Mouse (Mus musculus) heart, adult 18-20 months (tissue): ENCODE measurements at regions not wholly inside any gene's neighbourhood (a gene's known extent, or its start where the extent isn't known, plus 50 kb on each side); places are given as distances from the start of the nearest gene placed in this dataset.

Source experiments
- DNase-seq, 2 experiments: peaks; one replicate each; pipeline ENCODE4 v3.0.0; 2021 to 2022; ENCODE audit warnings: mixed read lengths in 1 of 2

DNA sequence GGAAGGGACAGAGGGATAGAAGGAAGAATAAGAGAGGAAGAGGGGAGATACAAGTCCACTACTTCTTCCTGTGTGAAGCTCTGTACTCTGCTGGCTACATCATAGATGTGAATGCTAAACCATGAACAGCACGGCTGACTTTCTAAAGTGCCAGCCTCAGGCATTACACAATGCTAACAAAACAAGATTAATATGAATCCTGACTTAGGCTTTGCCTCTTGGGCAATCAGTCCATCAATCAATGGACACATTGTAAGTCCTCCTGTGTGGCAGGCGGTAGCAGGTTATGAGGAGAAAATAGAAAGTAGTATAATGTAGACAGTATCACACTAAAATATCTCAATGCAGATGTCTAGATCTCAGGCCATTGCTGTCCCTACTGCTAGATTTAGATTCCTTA, 203.6 kb upstream of the Nrip1 start:
- no peak for DNase-seq

DNA sequence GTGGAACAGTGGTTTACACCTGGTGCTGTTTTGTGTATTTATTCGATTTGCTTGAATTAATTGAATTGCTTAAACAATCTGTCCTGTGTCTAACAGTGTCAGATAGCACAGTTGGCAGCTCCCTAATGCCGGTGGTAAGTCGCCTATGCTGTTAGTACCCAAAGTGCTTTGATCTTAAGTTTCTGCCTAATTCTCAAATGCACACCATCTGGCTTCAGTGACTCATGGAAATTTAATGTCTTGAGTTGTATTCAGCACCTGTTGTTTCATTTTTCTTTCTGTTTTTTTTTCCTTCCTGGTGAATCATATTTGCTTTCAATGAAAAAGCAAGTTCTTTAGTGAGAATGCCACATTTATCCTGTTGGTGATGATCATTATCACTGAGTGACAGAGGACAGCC, 201.7 kb upstream of the Nrip1 start:
- no peak for DNase-seq

DNA sequence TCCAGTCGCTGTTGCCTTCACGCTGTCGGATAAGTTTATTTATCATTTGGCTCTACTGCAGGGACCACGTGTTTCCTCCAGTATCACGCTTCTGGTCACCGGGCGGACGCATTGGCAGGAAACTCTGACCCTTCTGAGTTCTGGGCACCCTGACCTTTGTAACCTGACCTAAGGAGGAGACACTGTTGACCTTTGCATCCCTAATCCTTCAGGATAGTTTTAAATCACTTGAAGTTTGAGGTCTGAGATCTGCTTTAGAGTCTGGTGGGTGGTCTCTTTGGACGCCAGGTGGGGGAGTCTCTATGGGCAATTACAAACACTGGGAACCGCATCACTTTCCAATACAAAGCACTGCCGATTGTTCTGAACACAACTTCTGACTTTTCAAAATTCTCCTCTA, 192.6 kb upstream of the Nrip1 start:
- no peak for DNase-seq

DNA sequence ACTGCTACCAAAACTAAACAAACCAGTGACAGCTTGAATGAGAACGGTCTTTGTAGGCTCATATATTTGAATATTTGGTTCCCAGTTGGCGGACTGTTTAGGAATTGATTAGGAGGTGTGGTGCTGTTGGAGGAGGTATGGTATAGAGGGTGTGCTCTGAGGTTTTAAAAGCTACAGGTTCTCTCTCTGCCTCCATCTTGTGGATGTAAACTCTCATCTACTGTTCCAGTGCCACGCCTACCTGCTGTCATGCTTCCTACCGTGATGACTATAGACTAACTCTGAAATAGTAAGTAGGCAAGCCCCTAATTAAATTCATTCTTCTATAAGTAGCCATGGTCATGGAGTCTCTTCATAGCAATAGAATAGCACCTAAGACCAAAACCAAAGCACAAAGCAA, 181.2 kb upstream of the Nrip1 start:
- DNase-seq, result no peak

DNA sequence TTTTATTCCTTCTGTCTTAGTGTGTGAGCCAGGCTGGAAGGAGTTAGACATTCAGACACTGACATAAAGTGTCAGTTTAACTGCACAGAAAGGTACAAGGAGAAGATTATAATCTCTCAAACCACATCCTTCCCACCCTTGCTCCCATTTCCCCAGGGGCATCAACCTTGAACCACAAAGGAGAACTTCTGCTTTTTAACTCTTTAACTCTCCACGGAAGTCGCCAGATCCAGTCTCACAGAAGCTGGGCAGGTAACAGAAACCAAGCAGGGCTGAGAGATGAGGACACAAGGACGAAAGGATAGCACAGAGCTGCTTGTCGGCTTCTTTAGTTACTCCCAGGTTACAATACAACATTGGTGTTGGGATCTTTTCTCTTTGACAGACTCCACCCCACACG, 176.0 kb upstream of the Nrip1 start:
- DNase-seq, result no peak

DNA sequence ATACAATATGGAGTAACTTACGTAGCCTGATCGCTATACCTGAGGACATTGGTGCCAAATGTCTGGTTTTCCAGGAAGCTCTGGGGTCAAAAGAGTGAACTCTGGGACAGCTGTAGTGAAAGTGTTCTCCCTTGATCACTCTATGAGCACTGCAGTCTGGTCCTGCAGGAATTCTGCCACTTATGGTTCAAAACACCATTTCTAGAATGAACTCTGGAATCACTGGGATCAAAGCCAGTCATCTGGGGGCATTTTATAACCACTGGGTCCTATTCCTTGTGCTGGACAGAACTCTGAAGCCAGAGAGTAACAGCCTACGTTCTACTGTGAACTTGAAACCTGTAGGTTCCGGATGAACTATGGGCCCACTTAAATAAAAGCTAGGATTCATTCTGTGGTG, 173.5 kb upstream of the Nrip1 start:
- no peak for DNase-seq

DNA sequence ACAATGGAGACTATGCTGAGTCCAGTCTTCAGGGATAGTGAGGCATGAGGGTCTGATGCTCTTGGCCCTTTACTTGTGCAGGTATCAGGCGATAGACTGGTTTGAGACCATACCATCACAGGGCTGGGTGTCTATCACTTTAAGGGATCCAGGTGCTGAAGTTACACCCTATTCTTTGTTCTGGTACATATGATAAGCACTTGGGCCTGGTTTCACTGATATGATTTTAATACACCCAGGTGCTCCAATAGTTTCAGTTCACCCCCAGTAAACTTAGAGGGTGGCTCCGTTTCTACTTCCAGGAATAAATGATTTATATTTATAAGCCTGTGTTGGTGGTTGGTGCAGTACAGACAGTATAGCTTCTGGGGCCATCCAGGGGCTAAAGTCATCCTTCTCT, 173.0 kb upstream of the Nrip1 start:
- no peak for DNase-seq

- DNase-seq, result no peak
Observed at GRCm38 (mm10) chr16:76545942-76546341, 172.3 kb upstream of the Nrip1 start.

GRCm38 (mm10) chr16:76544972-76545371, 171.3 kb upstream of the Nrip1 start:
- no peak for DNase-seq

- no peak for DNase-seq
Observed at GRCm38 (mm10) chr16:76540964-76541363, 167.3 kb upstream of the Nrip1 start.

DNA sequence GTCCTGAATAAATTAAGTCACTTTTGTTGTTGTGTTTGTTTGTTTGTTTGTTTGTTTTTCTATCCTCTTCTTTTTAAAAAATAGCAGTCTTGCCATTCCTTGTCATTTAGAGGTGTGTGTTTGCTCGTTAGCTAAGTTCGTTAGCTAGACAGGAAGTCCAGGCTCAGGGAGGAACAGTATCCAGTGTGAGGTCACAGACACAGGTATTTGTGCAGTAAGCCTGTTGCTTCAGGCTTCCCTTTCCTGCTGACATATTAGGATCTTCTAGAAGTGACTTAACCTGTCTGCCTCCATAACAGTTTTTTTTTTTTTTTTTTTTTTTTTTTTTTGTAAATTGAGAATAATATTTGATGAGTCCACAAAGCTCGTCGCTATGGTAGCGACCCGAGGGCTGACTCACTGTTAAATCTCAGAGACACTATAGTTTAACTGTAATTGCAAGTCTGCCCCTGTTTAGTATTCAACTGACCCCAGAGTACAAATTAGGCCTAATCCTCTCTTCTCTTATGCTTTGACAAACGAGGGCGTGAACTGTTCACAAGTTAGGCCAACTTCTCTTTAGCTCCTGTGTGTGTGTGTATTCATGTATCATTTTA, 166.8 kb upstream of the Nrip1 start:
- DNase-seq, result no peak

DNA sequence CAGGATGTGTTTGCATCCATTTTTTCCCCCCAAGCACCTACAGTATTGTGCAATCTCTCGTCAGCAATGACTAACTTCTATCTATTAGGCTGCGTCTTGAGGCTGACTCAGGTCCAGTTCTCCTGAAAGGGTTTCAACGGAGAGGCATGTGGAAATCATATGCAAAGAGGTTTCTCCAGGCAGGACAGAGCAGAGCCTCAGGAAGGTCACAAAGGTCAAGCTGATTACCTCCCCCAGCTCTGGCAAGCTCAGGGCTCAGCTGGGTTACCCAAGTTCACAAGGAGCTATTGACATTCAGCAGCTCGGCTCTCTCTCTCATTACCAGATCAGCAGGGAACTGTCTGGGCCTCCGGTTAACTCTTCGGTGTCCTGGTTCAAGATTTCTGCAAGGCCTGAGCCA, 166.0 kb upstream of the Nrip1 start:
- DNase-seq, result peak; percentile 54 to 67

DNA sequence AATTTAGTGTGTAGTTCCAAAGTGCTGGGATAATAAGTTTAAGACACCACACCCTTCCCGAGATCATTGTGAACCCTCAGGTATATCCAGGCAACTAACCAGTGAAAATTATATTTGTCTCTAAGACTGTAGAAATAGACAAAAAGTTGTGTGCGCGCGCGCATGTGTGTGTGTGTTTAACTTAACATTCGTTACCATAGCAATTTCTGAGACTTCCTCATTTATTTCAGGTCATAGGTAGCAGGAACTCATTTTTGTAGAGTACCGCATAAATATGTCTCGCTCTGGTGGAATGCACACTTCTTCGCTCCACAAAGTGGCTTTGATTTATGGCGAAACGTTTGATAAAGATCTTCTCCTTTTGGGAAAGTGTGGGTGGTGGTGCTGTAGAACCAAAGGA, 164.2 kb upstream of the Nrip1 start:
- no peak for DNase-seq

DNA sequence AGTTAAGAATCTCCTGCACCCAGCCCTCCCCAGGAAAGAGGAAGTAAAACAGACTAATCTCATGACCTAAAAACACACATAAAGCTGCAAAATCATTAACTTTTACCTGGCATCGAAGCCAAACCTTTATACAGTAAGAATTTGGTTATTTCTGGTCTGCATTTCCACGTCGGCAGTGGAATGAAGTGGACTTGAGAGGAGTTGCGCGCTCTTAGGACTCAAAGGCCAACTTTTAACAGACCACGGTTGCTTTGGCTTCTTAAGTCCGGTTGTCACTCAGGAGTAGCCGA, 159.2 kb upstream of the Nrip1 start:
- no peak for DNase-seq

- DNase-seq, result no peak
Observed at GRCm38 (mm10) chr16:76532142-76532927, 158.7 kb upstream of the Nrip1 start.

DNA sequence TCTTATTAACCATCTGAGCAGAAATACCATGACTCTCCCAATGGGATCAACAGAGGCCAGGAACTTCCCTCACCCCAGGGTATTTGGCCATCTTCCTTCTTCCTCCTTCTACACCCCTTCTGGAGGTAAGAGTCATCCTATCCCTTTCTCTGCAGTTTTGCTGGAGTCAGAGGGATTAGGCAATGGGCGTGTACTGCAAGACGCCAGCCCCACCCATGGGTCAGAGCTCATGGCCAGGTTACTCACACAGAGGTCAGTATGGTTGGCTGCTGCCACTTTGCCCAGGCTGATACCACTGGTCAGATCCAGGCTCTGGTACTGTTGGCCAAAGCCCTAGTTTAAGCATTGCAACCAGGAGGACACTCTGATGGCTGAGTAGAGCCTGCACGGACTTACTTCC, 157.3 kb upstream of the Nrip1 start:
- no peak for DNase-seq

GRCm38 (mm10) chr16:76529613-76530012, 156.0 kb upstream of the Nrip1 start:
- no peak for DNase-seq

- DNase-seq, result peak in 1 of 2 experiments; percentile 27
Observed at GRCm38 (mm10) chr16:76527106-76527949, 153.7 kb upstream of the Nrip1 start.

DNA sequence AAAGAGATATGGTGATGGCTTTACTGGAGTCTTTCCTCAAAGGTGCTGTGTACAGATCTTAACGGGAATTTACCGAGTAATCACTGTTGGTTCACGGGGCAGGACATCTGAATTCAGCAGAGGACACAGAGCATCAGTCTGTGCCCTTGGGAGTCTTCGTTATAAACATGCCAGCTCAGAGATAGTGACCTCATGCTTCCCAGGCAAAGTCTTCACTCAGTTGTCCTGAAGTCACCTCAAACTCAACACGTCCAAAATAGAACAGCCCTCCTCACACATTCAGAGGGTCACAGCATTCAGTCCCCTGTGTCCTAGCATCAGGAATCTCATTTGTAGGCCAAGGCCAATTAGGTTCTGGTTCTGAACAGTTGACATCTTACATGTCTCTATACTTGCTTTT, 151.9 kb upstream of the Nrip1 start:
- peak in 1 of 2 experiments; percentile 42 for DNase-seq

GRCm38 (mm10) chr16:76524921-76525320, 151.3 kb upstream of the Nrip1 start:
- no peak for DNase-seq

GRCm38 (mm10) chr16:76521142-76521541, 147.5 kb upstream of the Nrip1 start:
- no peak for DNase-seq

DNA sequence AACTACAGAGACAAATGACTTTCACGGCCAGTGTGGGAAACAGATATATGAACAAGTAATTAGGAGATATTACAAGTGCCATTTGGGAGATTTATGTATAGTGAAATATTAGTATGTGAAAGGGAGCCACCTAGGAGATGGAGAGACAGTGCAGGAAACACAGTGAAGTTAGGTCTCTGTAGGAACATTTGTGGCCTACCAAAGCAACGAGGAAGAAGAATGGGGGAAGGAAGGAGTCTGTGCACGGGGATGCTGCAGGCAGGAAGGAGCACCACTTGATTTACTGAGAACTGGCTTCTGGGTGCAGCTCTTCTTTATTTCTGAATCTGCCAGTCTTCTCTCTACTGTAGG, 147.0 kb upstream of the Nrip1 start:
- DNase-seq, result no peak

DNA sequence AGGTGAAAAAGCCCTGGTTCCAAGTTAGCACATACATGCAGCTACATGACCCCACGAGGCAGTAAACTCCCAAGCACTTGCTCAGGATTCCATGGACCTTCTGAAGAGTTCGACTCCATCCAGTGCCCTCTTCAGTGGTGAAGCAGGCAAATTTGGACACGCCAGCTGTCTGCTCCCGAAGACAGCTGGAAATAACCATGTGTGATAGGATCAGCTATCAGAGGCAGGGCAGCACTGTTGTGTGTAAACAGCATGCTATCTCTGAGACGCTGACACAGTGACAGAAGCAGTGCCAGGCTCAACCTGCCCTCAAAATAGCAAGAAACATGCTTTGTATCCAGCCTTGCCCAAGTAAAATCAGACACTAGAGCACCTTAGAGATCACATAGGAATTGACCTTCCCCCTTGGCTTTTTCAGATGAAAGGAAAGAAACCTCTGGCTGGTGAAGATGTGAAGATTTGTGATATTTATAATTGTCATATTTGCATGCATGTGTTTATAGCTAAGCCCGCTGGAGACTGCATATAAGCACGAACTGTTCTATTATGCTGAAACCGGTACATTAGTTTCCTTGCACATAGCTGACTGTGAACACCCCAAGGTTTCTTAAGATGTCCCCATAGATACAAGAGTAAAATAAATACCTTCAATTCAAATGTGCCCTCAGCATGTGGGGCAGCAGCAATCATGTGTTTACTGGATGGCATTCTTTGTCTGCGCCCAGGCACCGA, 146.4 kb upstream of the Nrip1 start:
- DNase-seq, result no peak
